Mouse (Mus musculus) liver, embryonic 14.5 days (tissue): Measurements from ENCODE around the gene D930007J09Rik.

Experiments used
- CTCF ChIP-seq: IDR thresholded peaks from 2 replicates; pipeline ENCODE4 v1.5.1; 2016; ENCODE audit warnings: antibody characterized with exemption, low read depth, control low read depth
- EP300 ChIP-seq: IDR thresholded peaks from 2 replicates; pipeline ENCODE4 v1.6.1; 2016; ENCODE audit warnings: antibody characterized with exemption, low read depth

GRCm38 (mm10) chr13:32824377-32825330 lies 22.0 kb upstream of the D930007J09Rik start:
- TF ChIP-seq CTCF (no peak), EP300 (no peak)
